Mouse (Mus musculus): ENCODE measurements around the gene Cox6b1. TPM values are rescaled to one million over a fixed set of nuclear protein-coding genes. Genes with fewer than 3 reads are reported as not detected.

Cox6b1 gene
- total RNA-seq, 2 experiments from 2014 or later: 305 to 441 TPM

- no peak for ATAC-seq (ENCODE audit: poor library complexity, severe bottlenecking)
Observed at GRCm38 (mm10) chr7:30612654-30613402, 13.1 kb downstream of the Cox6b1 start, which contains the start of gene Upk1a. Gene Upk1a, minus strand, starts transcription at chr7:30612847.

DNA sequence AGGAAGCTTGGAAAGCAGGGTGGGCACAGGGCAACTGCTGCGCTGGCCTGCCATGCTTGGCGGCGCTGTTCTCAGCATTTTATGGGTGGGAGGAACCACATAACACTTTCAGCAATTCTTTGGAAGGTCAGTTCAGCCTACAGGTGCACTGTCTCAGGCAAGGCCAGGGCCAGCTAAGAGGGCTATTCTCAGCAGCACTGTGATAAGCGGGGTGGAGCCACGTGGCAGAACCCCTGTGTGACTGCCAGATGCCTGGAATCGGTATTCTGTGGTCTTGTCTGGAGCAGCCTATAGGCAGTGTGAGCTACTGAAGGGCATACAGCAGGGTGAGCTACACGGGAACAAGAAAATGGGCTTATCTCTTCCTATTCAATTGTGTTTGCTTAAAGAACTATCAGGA lies 15.9 kb downstream of the Cox6b1 start:
- no peak for ATAC-seq (ENCODE audit: poor library complexity, severe bottlenecking)

- ATAC-seq (ENCODE audit: poor library complexity, severe bottlenecking): no peak
Observed at GRCm38 (mm10) chr7:30608476-30608875, 17.5 kb downstream of the Cox6b1 start.

GRCm38 (mm10) chr7:30607706-30608309 lies 18.1 kb downstream of the Cox6b1 start:
- peak; percentile 88 for ATAC-seq (ENCODE audit: poor library complexity, severe bottlenecking)

DNA sequence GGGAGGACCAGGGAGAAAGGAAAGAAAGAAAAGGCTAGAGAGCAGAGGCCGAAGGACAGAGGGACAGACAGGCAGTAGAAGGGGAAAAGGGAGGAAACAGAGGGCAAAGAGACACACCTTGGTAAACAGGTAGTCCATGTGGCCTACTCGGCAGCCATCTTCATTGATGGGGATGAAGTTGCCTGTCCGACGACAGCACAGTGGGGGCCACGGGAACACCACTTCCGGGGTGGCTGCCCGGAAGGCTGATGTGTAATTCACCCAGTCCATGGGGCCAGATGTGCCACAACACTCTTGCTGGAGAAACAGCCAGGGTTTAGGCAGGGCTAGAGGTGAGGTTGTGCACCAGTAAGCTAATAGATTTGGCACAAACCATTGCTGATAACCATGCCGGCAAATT lies 21.0 kb downstream of the Cox6b1 start:
- ATAC-seq (ENCODE audit: poor library complexity, severe bottlenecking): no peak

- ATAC-seq (ENCODE audit: poor library complexity, severe bottlenecking): no peak
Observed at GRCm38 (mm10) chr7:30604424-30604823, 21.5 kb downstream of the Cox6b1 start.

- ATAC-seq (ENCODE audit: poor library complexity, severe bottlenecking): no peak
Observed at GRCm38 (mm10) chr7:30602583-30602982, 23.4 kb downstream of the Cox6b1 start.

DNA sequence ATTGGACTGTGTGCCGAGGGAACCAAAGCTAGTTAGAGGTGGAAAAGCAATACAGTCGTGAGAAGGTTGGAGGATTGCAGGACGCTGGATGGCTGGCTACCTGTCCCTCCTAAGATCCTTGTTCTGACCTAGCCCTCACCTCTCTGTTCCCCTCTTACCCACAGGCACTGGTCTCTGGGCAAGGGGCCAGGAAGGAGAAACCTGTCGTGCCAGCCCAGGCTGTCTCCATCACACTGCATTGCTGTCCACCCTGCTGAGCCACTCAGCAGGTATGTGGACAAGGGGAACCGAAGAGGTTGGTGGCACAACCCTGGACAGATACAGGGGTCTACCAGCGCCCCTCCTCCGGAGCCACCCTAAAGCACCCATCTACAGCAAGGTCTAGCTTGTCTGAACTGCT lies 25.3 kb downstream of the Cox6b1 start:
- ATAC-seq (ENCODE audit: poor library complexity, severe bottlenecking): no peak

DNA sequence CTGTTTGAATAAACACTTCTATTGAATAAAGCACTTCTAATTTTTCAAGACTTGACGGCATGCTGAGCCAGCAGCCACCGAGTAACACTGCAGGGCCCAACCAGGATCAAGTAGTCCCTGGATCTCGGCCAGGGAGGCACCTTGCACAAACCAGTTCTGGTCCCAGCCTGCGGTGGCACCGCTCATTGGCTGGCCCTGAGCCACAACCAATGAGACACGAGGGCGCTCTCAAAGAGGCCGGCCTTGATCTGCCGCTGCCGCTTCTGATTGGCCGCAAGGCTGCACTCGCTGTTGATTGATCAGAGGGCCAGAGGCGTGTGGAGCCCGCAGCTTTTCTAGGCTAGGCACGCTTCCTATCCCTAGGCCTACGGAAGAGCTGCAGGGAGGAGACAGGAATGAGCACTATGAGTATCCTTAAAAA lies 26.0 kb downstream of the Cox6b1 start:
- ATAC-seq (ENCODE audit: poor library complexity, severe bottlenecking): peak; percentile 97

DNA sequence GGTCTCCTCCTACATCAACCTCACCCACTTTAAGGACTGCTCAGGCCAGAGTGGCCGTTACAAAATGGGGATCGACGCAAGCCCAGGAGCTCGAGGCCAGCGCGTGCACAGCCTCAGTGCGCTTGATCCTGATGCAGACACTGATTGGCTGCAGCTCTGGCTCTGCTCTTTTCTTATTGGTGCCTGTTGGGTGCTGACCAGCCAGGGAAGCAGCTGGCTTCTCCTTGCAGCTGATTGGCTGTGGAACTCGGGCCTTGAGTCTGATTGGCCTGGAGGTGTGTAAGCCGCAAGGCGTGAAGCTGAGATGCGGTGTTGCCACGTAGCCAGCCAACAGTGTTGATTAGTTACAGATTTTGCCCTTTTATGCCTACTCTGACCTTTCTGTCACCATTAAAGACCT lies 27.2 kb downstream of the Cox6b1 start, which contains the start of gene Zbtb32:
Gene Zbtb32 (minus strand): TSS at position 124 of the 400 bp plus-strand sequence.
- no peak for ATAC-seq (ENCODE audit: poor library complexity, severe bottlenecking)

DNA sequence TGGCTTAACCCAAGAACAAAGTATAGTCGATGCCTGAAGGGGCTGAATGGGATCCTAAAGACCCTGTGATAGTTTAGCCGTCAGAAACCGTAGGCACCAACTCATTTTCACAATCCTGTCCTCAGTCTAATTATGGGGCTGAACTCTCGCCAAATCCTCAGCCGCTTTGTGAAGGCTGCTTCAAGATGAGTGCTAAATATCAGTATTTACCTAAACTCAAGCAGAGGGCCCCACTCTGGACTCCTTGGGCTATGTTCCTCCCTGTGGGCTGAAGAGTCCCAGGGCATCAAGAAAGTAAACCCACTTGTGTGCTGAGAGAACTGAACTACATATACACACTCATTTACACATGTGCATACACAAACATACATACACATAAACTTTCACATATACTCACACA lies 29.1 kb downstream of the Cox6b1 start:
- no peak for ATAC-seq (ENCODE audit: poor library complexity, severe bottlenecking)

DNA sequence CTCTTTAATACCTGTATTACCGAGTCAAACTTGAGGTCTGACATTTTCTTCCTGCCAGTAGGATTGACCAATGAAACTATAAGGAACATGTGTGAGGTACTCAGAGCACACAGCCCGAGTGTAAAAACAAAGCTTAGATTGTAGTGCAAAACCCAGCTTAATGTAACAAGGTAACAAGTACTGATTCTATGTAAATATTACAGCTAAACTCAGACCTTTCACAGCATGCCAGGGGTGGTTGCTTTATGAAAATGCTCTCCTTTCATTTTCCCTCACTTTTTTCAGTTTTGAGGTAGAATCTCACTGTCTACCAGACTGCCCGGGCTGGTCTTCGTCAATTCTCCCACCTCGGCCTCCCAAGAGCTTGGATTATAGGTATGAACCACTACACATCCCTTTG lies 29.9 kb downstream of the Cox6b1 start:
- no peak for ATAC-seq (ENCODE audit: poor library complexity, severe bottlenecking)

DNA sequence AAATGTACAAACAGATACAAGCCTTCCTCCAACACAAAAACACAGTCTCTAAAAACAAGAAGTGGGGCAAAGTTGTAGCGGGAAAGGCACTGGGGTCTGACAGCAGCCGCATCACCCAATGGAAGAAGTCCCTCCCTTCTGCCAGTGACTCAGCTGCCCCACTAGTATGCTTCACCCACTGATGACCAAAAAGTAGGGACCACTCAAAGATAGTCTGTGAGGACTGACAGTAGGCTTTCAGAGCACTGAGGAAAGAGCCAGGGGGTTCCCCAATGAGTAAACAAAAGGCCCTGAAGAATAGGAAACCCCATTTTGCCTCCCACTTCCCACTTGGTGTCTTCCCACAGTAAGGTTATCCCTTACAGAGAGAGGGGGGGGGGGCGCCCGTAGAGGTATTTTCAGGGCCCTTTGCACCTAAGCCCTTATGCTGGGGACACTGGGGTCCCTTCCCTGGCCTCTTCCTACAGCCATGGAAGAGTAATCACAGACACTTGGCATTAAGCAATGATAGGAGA lies 31.4 kb downstream of the Cox6b1 start:
- peak; percentile 25; the same call in 1 of the 2 replicates for ATAC-seq (ENCODE audit: poor library complexity, severe bottlenecking)

DNA sequence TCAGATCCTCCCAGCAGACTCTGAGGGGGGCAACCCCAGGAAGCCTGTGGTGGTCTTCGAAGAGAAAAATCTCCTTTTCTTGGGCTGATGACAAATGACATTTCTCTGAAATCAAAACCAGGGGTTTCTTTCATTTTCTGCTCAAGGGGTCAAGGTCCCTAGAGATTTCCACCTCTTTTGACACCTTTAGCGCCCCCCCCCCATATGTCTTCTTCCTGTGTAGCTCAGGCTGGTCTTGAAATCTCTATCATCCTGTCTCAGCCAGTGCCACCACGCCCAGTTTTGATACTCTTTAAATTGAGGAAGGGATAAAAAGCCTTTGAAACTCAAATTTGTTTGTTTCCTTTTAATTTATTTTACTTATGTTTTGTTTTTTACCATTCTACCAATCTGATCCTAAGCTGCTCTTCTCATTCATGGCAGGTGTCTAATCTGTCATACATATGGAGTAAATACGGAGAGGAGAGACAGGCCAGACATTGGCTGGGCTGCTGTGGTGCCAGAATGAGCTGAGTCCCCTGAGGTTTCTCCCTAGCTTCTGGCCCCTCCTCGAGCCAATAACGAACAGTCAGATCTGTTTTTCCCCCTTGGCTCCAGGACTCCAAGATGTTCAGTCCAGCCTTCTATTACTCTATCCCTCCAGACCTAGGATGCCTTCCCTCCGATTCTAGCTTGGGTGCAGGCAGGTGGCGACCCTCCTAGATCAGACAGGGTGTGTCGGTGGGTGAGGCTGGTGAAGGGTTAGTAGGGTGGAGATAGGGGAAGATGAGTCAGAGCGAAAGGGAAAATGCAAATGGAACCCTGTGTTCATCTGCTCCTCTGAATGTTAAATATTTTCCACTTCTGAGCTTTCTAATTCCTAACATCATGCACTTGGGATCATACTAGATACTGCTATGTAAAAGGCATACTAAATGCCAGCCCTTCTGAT lies 32.1 kb downstream of the Cox6b1 start:
- no peak for ATAC-seq (ENCODE audit: poor library complexity, severe bottlenecking)

- no peak for ATAC-seq (ENCODE audit: poor library complexity, severe bottlenecking)
Observed at GRCm38 (mm10) chr7:30592772-30593423, 33.1 kb downstream of the Cox6b1 start.

DNA sequence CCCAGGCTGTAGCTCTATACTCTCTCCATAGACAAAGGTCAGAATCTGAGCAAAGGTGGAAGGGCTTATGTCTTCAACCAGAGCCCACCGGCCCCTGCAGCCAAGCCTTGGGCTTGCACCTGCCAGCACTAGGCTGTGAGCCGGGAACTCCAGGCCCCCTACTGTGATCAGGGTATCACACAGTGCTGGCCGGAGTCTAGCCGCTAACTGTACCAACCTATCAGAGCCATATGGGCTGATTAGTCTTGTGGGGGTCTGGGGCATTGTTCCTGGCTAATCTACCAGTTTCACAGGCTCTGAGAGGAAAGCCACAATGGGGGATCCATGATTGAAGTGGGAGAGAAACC lies 34.4 kb downstream of the Cox6b1 start:
- ATAC-seq (ENCODE audit: poor library complexity, severe bottlenecking): no peak

GRCm38 (mm10) chr7:30590927-30591604 lies 34.9 kb downstream of the Cox6b1 start:
- no peak for ATAC-seq (ENCODE audit: poor library complexity, severe bottlenecking)

DNA sequence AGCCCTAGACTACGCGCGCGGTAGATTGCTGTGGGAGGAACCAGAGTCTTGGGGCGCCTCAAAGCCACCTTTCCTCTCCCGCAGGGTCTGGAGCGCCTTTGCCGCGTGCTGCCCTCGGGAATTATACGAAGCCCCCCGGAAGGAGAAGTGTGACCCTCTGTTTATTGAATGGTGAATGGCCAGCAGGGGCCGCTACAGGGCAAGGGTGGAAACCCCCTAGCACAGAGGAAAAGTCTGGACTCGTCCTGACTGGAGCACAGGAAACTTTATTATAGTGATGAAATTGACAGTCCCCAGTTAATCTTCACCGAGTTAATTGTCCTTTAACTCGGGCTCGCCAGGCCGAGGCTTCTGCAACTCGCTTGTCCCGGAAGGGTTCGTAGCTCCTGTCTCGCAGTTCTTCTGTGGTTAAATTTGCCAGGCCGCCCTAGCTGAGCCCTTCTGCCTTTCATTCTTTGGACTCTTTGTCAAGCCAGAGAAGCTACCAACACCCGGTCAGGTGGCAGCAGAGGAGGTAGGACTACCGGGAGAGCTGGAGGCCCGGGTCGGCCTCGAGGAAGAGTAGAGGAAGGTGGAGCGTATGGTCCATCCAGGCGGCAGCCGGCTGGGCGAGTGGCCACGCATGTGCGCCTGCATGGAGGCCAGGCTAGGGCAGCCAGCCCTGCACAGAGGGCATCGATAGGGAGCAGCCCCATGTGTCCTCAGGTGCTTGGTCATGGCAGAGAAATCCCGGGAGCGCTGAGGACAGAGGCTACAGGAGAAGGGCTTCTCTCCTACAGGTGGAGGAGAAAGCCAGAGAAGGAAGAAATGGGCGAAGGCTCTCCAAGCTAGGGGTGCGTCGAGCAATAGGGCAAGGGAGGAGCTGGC lies 36.3 kb downstream of the Cox6b1 start:
- ATAC-seq (ENCODE audit: poor library complexity, severe bottlenecking): peak; percentile 51

Measured in megakaryocyte, adult 5-6 weeks (primary cell).